Mouse (Mus musculus) C2C12 (cell line): Measurements from ENCODE around the gene Gpcpd1.

ENCODE experiments used
- CTCF ChIP-seq: IDR thresholded peaks from one replicate; pipeline ENCODE4 v1.5.1; 2011; ENCODE audit not compliant: control insufficient read depth, insufficient read depth, insufficient read length
- MYOD1 ChIP-seq: IDR thresholded peaks from one replicate; pipeline ENCODE4 v1.6.1; 2011; ENCODE audit warnings: low read depth; ENCODE audit not compliant: control insufficient read depth, insufficient read length

- TF ChIP-seq MYOD1: no peak
- no peak for TF ChIP-seq CTCF
Measured at GRCm38 (mm10) chr2:132517194-132517836, 70.2 kb downstream of the Gpcpd1 start.
